Comparison of ENCODE assay signal across 10 mouse cellular contexts in the genomic region with DNA sequence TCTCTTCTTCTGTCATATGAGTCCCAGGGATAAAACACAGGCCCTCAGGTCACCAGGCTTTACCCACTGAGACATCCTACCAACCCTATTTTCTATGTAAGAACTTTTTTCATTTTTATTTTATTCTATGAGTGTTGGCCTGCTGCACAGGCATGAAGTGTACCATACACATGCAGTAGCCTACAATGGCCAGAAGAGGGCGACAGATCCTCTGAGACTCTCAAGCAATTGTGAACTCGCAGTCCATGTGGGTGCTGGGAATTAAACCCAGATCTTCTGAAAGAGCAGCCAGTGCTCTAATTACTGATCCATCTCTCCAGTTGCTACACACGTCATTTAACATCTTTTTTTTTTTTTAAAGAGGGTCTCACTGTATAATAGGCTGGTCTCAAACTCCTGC. TPM values are rescaled to one million over a fixed set of nuclear protein-coding genes. Genes with fewer than 3 reads are reported as not detected.
DNase-seq lines count a peak whose midpoint lies in the region; ATAC-seq and TF ChIP-seq lines count a peak whose summit lies in the region.
"Had no signal": no experiment of that assay in that cellular context is flagged by ENCODE, and none has a peak within 500 bp of the region (broad histone marks: within the 10 kb centered on the region; RNA-seq: fewer than 3 reads in every experiment).

No protein-coding gene starts in this region.

- H3K9me3 ChIP-seq in E14TG2a.4 (ENCODE audit: low read length): no peaks in the 10 kb centered on the region
- H3K9me3 ChIP-seq: neural tube, embryonic 15.5 days had no signal

- H3K36me3 ChIP-seq in E14TG2a.4 (ENCODE audit: insufficient read depth, low read length): peaks cover 21% of the 10 kb centered on the region

- no peak for DNase-seq in layer of hippocampus, adult 2 months (ENCODE audit: low spot score in 2 of 2)
- no peak for DNase-seq in layer of hippocampus, adult 9-11 months
- peak; percentile 80 for DNase-seq in R1 (ENCODE audit: low read depth, low spot score)
- peak; percentile 23 to 39 for DNase-seq in natural killer cell, adult 2 months (ENCODE audit: low spot score in 2 of 2)
- no peak for DNase-seq in gastrocnemius, postnatal 14 days
- DNase-seq in heart, adult 11 months: no peak

- no peak overlapping the region for H3K27ac ChIP-seq in layer of hippocampus, adult 2 months
- H3K27ac ChIP-seq: macrophage; neural tube, embryonic 15.5 days had no signal

- intact Hi-C loops in gastrocnemius, postnatal 14 days (cut with DNase I; ENCODE audit: low total_unique reads): loop anchor here (10.0 kb wide), 1 partner anchor 291 kb away; no protein-coding TSS in a partner anchor

- peak; percentile 77 for TF ChIP-seq CTCF in layer of hippocampus, adult 2 months (conservative IDR thresholded peaks at IDR 0.05)
- peak; percentile 88 for TF ChIP-seq CTCF in E14TG2a.4 (conservative IDR thresholded peaks at IDR 0.05; ENCODE audit: low read length)

- H3K4me1 ChIP-seq in E14TG2a.4 (replicated peaks; ENCODE audit: low read depth, low read length): peaks cover 35% of the 10 kb centered on the region

- no peak for ATAC-seq in megakaryocyte, adult 5-6 weeks (ENCODE audit: poor library complexity, severe bottlenecking)

- H3K27me3 ChIP-seq in E14TG2a.4 (ENCODE audit: insufficient read depth, low read length): peaks cover 27% of the 10 kb centered on the region
- H3K27me3 ChIP-seq: neural tube, embryonic 15.5 days had no signal

- no peak overlapping the region for H3K4me3 ChIP-seq in layer of hippocampus, adult 2 months
- H3K4me3 ChIP-seq in E14TG2a.4 (replicated peaks; ENCODE audit: low read length): no peak overlapping the region
- H3K4me3 ChIP-seq: neural tube, embryonic 15.5 days had no signal

RNA-seq across cellular contexts. Expression of a gene that starts 1.6 kb away (rescaled TPM):
- total RNA-seq in layer of hippocampus, adult 2 months (2021): 10 to 100 TPM; 33.8 to 35.6 TPM
- total RNA-seq in gastrocnemius, postnatal 14 days (2021): 1 to 10 TPM; 6.3 to 8.7 TPM
- total RNA-seq in megakaryocyte, adult 5-6 weeks (2015): 6.3 and 7.7 TPM in 2 replicates
- total RNA-seq in megakaryocyte, adult 5-6 weeks (2017): 12.8 and 14.8 TPM in 2 replicates

RNA-seq across cellular contexts. Expression of a gene that starts 10.2 kb away (rescaled TPM):
- 10 to 100 TPM; 62.8 to 67.6 TPM for total RNA-seq in layer of hippocampus, adult 2 months (2021)
- under 1 TPM; 0.95 to 0.96 TPM for total RNA-seq in gastrocnemius, postnatal 14 days (2021)
- total RNA-seq in megakaryocyte, adult 5-6 weeks (2015): 0.27 and 0.82 TPM in 2 replicates
- 0.81 and 3.9 TPM in 2 replicates for total RNA-seq in megakaryocyte, adult 5-6 weeks (2017)

RNA-seq across cellular contexts. Expression of a gene that starts 26.6 kb away (rescaled TPM):
- total RNA-seq in layer of hippocampus, adult 2 months (2021): 10 to 100 TPM; 12.2 to 12.8 TPM
- 1 to 10 TPM; 3.3 to 5.6 TPM for total RNA-seq in gastrocnemius, postnatal 14 days (2021)
- 1.1 TPM in 1 of 2 replicates, not detected in the other for total RNA-seq in megakaryocyte, adult 5-6 weeks (2015)
- 0.44 and 1.3 TPM in 2 replicates for total RNA-seq in megakaryocyte, adult 5-6 weeks (2017)

RNA-seq across cellular contexts. Expression of a gene that starts 26.7 kb away (rescaled TPM):
- 10 to 100 TPM; 72.3 to 74.1 TPM for total RNA-seq in layer of hippocampus, adult 2 months (2021)
- 10 to 100 TPM; 17.1 to 22.8 TPM for total RNA-seq in gastrocnemius, postnatal 14 days (2021)
- total RNA-seq in megakaryocyte, adult 5-6 weeks (2015): 42.2 and 42.4 TPM in 2 replicates
- total RNA-seq in megakaryocyte, adult 5-6 weeks (2017): 24.8 and 28.9 TPM in 2 replicates

RNA-seq across cellular contexts. Expression of a gene that starts 38.2 kb away (rescaled TPM):
- 100 to 1,000 TPM; 115 to 119 TPM for total RNA-seq in layer of hippocampus, adult 2 months (2021)
- total RNA-seq in gastrocnemius, postnatal 14 days (2021): 10 to 100 TPM; 40.8 to 47.8 TPM
- 1.1 and 2.6 TPM in 2 replicates for total RNA-seq in megakaryocyte, adult 5-6 weeks (2015)
- total RNA-seq in megakaryocyte, adult 5-6 weeks (2017): 1.3 and 1.8 TPM in 2 replicates

Comparison
In these comparisons a context has a peak if more than half of its experiments do, and no peak if none do; other contexts are left out.
1. DNase-seq: peak in R1 (single experiment) and natural killer cell, adult 2 months (2 of 2); none in layer of hippocampus, adult 2 months (0 of 2), layer of hippocampus, adult 9-11 months (single experiment), gastrocnemius, postnatal 14 days (single experiment) and heart, adult 11 months (single experiment).
2. RNA of a gene that starts 10.2 kb away (total RNA-seq): 62.8 to 67.6 TPM in layer of hippocampus, adult 2 months; 0.95 to 0.96 TPM in gastrocnemius, postnatal 14 days and 0.27 to 3.9 TPM in megakaryocyte, adult 5-6 weeks; every median in the first group is over 10 times any median in the second.